Mouse (Mus musculus): Measurements from ENCODE around the gene Gm17349.
"Not testable (repeated sequence)": the region's sequence is repeated elsewhere in the genome, so short reads cannot be mapped to it uniquely, and the experiment has no call there.

Gm17349 gene

DNA sequence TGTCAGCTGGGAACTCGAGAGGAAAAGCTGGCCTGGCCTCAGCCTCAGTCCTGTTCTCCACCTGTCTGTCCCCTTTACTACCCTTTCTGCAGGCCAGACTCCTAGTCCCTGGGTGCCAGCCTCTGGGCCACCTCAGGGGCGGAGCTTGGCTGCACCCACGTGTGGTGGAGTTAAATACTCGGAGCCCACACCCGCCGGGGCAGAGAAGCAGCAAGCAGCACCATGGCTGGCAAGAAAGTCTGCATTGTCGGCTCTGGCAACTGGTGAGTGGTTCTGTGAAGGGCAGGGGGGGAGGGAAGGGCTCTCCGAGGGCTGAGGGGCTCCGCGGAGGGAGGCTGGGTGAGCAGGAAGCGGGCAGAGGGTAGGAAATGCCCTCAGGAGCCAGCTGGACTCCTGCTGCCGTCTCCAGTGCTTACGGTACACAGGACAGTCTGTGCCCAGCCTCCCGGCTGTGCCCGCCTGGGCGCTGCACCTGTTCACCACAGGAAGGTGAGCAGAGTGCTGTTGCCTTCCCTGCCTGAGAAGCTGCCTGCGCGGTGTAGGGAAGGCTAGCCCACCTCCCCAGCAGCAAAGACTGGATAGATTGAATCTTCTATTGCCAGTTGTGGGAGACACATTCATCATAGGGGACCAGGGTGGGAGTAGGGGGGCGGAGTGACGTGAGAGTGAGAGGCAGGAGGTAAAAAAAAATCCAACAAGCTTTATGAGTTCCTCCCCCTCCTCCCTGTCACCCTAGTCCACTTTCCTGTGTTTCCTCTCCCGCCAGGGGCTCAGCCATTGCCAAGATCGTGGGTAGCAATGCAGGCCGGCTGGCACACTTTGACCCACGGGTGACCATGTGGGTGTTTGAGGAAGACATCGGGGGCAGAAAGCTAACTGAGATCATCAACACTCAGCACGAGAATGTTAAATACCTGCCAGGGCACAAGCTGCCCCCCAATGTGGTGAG, 12.4 kb upstream of the Gm17349 start, which contains the start of gene Gpd1:
Gene Gpd1, plus strand, starts transcription at position 130 of the 949 bp plus-strand sequence.
- DNase-seq = peak; percentile 90

GRCm38 (mm10) chr15:99716814-99717213, 11.5 kb upstream of the Gm17349 start:
- DNase-seq = no peak

- DNase-seq = peak; percentile 83
Observed at GRCm38 (mm10) chr15:99715982-99716746, 10.9 kb upstream of the Gm17349 start.

DNA sequence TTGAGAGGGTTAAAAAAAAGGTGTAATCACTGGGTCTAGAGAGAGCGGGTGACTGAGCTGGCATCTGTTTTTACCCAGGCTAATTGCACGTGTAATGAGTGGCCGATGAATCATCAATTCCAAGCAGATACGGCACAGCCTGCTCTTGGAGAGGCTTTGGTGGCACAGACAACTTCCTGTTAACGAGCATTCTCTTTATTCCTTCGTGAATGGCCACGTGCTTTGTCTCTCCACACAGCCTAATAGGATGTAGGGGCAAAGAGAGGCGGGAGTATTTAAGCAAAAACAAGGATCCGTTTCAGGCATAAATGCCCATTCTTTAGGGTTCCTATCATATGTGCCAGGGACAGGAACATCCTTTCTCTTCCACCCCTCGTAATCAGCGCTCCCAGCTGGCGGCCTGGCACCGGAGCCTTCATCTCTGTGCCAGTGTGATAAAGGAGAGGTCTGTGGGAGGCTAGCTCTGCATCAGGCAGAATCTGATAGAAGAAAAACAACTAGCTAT, 10.1 kb upstream of the Gm17349 start:
- no peak for DNase-seq

GRCm38 (mm10) chr15:99714858-99715257, 9.6 kb upstream of the Gm17349 start:
- peak; percentile 90 for DNase-seq

- DNase-seq = no peak
Observed at GRCm38 (mm10) chr15:99714206-99714605, 8.9 kb upstream of the Gm17349 start.

GRCm38 (mm10) chr15:99713569-99713968, 8.3 kb upstream of the Gm17349 start:
- DNase-seq = no peak

DNA sequence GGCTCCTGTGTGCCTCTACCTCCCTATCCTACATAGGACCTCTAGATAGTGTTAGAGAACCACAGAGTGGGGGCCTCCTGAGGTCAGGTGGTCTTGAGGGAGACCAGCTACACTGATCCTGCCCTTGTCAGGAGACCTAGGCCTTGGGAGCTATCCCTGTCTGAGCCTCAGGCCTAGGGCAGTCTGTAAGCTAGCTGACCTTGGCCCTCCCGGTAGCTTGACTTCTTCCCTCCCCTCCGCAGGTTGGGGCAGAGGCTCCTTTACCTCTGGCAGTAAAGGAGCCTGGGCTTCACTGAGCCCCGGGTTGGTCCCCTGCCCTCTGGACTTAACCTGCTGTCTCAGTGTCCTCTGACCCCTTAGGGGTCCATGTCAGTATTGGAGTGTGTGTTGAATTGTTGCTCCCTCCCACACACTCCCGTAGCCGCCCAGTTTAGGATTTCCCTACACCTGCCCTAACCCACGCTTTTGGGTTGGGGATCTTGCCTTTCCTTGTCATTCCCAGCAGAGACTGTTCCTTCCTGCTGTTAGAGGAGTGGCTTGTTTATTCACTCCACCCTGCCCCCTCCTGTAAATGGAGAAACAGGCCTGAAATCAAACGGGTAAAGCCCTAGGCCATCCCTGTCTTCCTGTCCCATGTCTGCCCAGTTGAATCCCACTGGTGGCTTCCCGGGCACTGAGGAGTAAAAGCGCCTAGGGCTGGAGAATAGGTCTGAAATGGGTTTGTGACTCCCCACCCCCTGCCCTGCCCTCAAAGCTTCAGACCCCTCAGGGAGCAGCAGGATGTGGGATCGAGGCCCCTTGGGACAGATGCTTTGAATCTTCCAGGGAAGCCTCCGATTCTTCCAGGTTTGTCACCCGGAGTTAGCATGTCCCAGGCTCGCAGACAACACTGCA, 7.6 kb upstream of the Gm17349 start:
- no peak for DNase-seq

- DNase-seq = no peak
Observed at GRCm38 (mm10) chr15:99711491-99711890, 6.2 kb upstream of the Gm17349 start.

GRCm38 (mm10) chr15:99710221-99711190, 5.2 kb upstream of the Gm17349 start:
- DNase-seq = no peak

DNA sequence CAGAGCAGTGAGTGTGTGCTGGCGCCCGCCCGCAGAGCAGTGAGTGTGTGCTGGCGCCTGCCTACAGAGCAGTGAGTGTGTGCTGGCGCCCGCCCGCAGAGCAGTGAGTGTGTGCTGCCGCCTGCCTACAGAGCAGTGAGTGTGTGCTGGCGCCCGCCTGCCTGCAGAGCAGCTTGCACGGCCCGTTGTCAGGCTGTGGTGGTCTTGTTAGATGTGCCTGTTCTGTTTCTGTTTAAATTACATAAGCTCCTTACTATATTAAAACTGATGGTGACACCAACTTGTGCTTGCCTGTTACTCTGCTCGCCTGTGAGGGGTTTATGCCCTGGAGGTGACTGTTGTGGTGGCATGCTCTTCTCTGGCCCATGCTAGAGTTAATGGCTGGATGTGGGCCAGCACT, 2.9 kb upstream of the Gm17349 start:
- DNase-seq = no peak

- DNase-seq = no peak
Observed at GRCm38 (mm10) chr15:99704881-99705280, 409 bp downstream of the Gm17349 start.

GRCm38 (mm10) chr15:99704041-99704681, 1.1 kb downstream of the Gm17349 start:
- peak; percentile 87 for DNase-seq

GRCm38 (mm10) chr15:99703676-99704040, 1.6 kb downstream of the Gm17349 start:
- DNase-seq = no peak

- DNase-seq = no peak
Observed at GRCm38 (mm10) chr15:99703104-99703503, 2.2 kb downstream of the Gm17349 start.

DNA sequence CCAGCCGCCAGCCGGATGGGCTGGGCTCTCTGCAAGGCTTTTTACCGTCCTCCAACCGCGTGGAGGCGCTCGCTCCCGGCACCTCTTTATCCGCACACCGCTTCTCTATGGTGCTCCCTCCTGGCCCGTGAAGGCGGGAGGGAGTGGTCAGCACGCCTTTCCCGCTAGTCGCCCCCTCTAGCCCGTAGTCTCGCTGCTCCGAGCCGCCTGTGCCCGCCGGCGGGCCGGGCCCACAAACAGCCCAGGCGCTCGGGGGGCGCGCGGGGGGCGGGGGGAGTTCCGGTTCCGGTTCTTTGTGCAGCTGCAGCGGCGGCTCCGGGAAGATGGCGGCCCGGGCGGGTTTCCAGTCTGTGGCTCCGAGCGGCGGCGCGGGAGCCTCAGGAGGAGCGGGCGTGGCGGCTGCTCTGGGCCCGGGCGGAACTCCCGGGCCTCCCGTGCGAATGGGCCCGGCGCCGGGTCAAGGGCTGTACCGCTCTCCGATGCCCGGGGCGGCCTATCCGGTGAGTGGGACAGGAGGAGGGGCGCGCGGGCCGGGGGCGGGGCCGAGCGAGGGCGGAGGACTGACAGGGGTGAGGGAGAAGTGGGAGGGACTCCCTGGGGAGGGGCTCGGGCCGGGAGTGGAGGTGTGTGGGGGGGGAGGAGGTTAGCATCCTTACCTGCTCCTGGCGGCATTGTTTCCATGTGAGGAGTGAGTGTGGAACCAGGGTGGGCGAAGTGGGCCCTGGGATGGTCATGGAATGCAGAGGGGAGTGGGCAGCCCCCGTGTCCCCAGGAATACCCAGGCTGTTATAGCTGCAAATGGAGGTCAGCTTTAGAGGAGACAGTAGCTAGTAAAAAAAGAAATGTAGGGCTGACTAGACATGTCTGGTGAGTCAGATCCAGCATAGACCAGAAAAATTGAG, 3.0 kb downstream of the Gm17349 start, which contains the start of gene Smarcd1:
Gene Smarcd1, plus strand, starts transcription at position 131 of the 902 bp plus-strand sequence.
- peak; percentile 94 for DNase-seq

GRCm38 (mm10) chr15:99701640-99701998, 3.7 kb downstream of the Gm17349 start:
- DNase-seq = not testable (repeated sequence)

DNA sequence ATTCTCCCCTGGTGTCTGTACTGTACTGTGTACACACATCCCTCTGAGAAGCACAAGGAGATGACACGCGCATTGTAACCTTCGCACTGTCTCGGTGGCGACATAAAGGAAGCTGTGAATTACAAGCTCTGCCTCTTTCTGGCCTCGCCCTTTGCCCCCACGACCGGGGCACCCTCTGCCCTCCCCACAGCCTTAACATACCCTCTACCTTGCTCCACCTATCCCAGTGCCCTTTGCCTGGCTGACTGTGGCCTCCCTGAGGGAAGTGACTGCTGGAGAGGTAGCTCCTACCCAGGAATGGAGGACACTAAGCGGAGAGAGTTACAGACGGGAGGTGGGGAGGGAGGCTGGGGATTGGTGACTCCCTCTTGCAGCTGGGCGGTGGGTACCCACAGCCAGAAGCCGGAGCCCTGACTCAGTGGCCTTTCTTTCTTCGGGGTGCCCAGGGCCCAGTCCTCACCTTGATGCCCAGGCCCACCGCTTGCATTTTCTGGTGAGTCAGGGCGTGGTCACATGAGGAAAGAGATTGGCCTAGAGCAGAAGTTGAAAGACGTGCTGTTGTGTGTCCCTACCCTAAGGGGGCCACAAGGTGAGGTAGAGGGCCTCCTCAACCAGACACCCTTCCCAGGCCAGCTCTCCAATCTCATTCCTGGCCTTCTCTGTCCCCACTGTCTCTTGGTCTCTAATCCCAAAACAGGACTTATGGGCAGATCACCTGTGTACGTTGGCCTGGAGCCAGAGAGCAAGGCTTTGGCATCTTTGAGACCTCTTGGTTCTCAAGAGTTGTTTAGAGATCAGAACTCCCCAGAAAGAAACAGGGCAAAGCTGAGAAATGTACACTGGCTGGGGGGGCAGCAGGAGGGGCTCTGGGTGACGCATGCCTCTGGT, 4.8 kb downstream of the Gm17349 start:
- DNase-seq = no peak

DNA sequence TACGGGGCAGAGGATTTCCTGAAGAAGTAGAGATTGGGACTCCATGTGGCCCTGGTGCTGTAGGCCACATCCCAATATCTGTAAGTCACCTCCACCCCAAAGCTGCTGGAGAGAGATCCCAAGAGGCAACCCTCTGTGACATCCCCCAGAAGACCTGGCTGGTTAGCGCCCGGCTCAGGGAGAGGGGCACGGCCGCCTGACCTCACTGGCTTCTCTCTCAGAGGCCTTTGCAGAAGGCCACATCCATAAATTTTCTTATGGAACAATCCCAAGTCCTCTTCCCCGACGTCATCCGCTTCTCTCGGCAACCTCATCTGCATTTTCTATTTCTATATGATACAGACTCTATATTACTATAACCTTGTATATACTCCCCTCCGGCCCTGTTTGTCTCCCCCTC, 5.6 kb downstream of the Gm17349 start:
- no peak for DNase-seq
